Mouse (Mus musculus) kidney, embryonic 16.5 days (tissue): ENCODE measurements around the gene Rgs12. TPM values are rescaled to one million over a fixed set of nuclear protein-coding genes. Genes with fewer than 3 reads are reported as not detected.

Experiments used
- ATAC-seq: fragments of 200-750 bp; cut with Nextera tagmentation; 2 replicates; pipeline ENCODE4 v1.8.0; 2017; ENCODE audit warnings: moderate TSS enrichment; ENCODE audit not compliant: low FRiP score, low TSS enrichment
- H3K27ac ChIP-seq: fragments of 300-500 bp; sonication (generic); 2 replicates; pipeline ENCODE4 v1.5.1; 2014; ENCODE audit warnings: low read length
- H3K27me3 ChIP-seq: fragments of 300-500 bp; sonication (generic); 2 replicates; pipeline ENCODE4 v1.6.1; 2014; ENCODE audit warnings: low read length, control low read depth, mixed read lengths; ENCODE audit not compliant: insufficient read depth
- H3K36me3 ChIP-seq: fragments of 300-500 bp; sonication (generic); 2 replicates; pipeline ENCODE4 v1.6.1; 2014; ENCODE audit warnings: low read length, control low read depth, mixed read lengths; ENCODE audit not compliant: insufficient read depth
- H3K4me1 ChIP-seq: fragments of 300-500 bp; sonication (generic); 2 replicates; pipeline ENCODE4 v1.6.1; 2014; ENCODE audit warnings: low read length, control low read depth, mixed read lengths; ENCODE audit not compliant: insufficient read depth
- H3K4me2 ChIP-seq: fragments of 300-500 bp; sonication (generic); replicated peaks from 2 replicates; pipeline ENCODE4 v1.6.1; 2014; ENCODE audit warnings: low read depth, low read length
- H3K4me3 ChIP-seq: fragments of 300-500 bp; sonication (generic); 2 replicates; pipeline ENCODE4 v1.5.1; 2014; ENCODE audit warnings: mild to moderate bottlenecking, low read length
- H3K9ac ChIP-seq: fragments of 300-500 bp; sonication (generic); replicated peaks from 2 replicates; pipeline ENCODE4 v1.6.1; 2014; ENCODE audit warnings: low read length
- H3K9me3 ChIP-seq: fragments of 300-500 bp; sonication (generic); 2 replicates; pipeline ENCODE4 v1.6.1; 2016; ENCODE audit warnings: low read length, control low read depth
- WGBS: fragments of 180-500 bp; shearing (Covaris S2); extraction: QIAGEN DNeasy Blood & Tissue Kit; methylation state at CpG from one replicate; pipeline ENCODE4 v1.1.7; 2014; 5-methylcytosine and 5-hydroxymethylcytosine counted together
- polyA plus RNA-seq: library from polyadenylated mRNA; unstranded; fragments of >200 nt; fragmentation: Nextera tagmentation; extraction: Ambion mirVana; gene quantifications from 2 replicates; pipeline ENCODE4 v1.2.1, GENCODE M21; 2015

Gene Rgs12
- polyA plus RNA-seq, 1 experiment from 2014 or later, result 32.4 TPM

DNA sequence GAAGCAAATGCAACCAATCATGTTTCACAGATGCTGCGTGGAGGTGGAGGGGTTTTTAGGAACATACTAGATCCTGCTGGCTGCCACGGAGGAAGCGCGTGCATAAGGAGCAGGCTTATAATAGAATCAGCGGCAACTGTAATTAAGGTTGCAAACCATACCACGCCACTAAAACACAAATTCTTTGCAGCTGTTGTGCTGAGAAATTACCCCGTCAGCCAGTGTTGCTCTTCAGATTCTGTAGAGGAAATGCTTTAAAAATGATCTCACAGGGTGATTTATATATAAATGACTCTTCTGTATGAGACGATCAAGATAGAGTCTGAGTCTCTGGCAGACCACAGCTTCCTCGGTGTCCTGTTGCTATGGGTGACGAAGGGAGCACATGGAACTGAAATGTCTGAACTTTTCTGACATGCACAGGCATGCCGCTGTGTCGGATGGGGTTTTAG lies 40.1 kb downstream of the Rgs12 start:
- WGBS, result 62% methylated on average over 12 of the region's 12 CpGs
- Histone ChIP-seq H3K9me3 (no peaks in the 10 kb centered on the region), H3K4me2 (no peak overlapping the region), H3K4me3 (no peak overlapping the region), H3K27ac (no peak overlapping the region), H3K4me1 (0 out of 2 replicates have a peak, but pooled peaks cover 9% of the 10 kb centered on the region), H3K9ac (no peak overlapping the region), H3K27me3 (no peaks in the 10 kb centered on the region), H3K36me3 (peaks cover 6% of the 10 kb centered on the region; the same call in 1 of the 2 replicates)
- ATAC-seq, result no peak

DNA sequence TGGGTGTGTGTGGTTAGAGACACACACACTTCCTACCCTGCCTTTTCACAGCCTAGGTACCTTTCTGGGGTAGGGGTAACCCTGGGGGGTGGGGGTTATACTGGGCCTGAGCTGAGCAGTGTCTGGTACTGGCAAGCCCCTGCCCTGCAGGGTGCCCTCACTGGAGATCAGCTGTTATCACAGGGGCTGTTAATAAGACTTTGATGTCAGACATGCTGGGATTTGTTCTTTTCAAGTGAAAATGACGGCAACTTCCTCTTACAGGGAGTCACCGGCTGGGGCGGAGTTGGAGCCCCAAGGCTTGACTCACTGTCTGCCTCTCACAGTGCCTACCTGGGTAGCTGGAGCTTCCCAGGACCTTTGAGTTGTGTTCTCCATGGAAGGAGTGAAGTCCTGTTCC lies 49.5 kb downstream of the Rgs12 start:
- Histone ChIP-seq H3K27me3 (no peaks in the 10 kb centered on the region), H3K27ac (no peak overlapping the region), H3K4me3 (no peak overlapping the region), H3K4me2 (no peak overlapping the region), H3K9me3 (no peaks in the 10 kb centered on the region), H3K36me3 (0 out of 2 replicates have a peak, but pooled peaks cover 4% of the 10 kb centered on the region), H3K4me1 (peaks cover 11% of the 10 kb centered on the region), H3K9ac (0 out of 2 replicates have a peak overlapping the region, but pooled peaks have one; percentile 6)
- WGBS, result 56% methylated on average over 3 of the region's 3 CpGs
- no peak for ATAC-seq

DNA sequence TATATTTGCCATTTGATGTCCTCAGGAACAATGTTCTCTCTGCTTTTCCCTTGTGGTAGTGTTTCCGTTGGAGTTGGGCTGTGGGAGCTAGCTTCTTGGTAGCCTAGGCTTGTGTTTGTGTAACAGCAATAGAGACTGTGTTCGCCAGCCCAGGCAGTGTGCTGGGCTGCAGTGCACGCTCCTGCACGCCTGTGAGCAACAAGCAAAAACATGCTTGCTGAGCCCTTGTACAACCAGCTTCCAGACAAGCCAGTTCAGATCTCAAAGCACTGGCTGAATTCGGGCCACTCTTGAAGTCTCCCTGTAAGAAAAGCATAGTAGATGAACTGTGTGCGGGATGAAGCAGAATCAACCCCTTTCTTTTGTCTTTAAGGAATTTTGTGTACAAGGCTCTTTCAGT lies 50.0 kb downstream of the Rgs12 start:
- no peak overlapping the region for H3K4me2 ChIP-seq
- H3K27ac ChIP-seq, result no peak overlapping the region
- no peak overlapping the region for H3K9ac ChIP-seq
- peaks cover 17% of the 10 kb centered on the region for H3K4me1 ChIP-seq
- no peak overlapping the region for H3K4me3 ChIP-seq
- WGBS, result 76% methylated on average over 6 of the region's 6 CpGs
- 0 out of 2 replicates have a peak, but pooled peaks cover 4% of the 10 kb centered on the region for H3K36me3 ChIP-seq
- ATAC-seq, result no peak
- no peaks in the 10 kb centered on the region for H3K9me3 ChIP-seq
- H3K27me3 ChIP-seq, result no peaks in the 10 kb centered on the region

DNA sequence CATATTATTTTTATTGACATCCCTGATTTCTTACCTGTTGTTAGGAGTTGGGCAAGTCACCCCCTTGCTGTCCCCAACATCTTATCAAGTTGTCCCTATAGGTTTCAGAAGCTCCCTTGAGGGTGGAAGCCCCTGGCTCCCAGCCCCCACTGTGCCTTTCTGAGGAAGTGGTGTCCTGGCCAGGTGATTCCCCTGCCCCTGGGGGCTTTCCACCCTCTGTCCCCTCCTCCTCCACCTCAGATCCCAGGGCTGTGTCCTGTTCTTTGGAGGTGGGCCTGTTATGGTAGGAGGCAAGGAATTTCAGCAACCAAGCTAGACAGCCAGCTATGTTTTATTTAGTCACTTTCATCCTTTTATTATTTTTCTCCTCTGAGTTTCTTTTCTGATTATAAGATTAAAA lies 51.1 kb downstream of the Rgs12 start:
- Histone ChIP-seq H3K27me3 (no peaks in the 10 kb centered on the region), H3K36me3 (0 out of 2 replicates have a peak, but pooled peaks cover 4% of the 10 kb centered on the region), H3K27ac (no peak overlapping the region), H3K4me2 (no peak overlapping the region), H3K9ac (no peak overlapping the region), H3K9me3 (no peaks in the 10 kb centered on the region), H3K4me1 (peaks cover 22% of the 10 kb centered on the region), H3K4me3 (no peak overlapping the region)
- ATAC-seq, result no peak

DNA sequence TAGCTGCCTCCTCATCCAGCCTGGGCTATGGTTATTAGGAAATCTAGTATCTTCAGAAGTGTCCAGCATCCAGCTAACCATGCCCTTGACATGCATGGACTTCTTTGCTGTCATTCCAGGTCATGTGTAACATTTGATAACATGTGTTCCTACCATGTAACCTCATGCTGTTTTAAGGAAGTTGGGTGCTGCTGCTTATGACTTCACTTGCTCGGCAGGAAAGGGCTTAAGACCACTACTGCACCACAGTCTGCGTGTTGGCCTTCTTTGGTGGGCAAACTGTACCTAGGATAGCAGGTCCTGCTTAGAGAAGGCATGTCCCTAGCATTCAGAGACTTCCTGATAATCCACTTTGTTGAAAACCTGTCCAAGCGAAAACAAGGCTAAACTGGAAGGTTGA lies 51.9 kb downstream of the Rgs12 start:
- no peak overlapping the region for H3K27ac ChIP-seq
- no peak overlapping the region for H3K4me3 ChIP-seq
- H3K4me1 ChIP-seq, result peaks cover 22% of the 10 kb centered on the region
- H3K4me2 ChIP-seq, result no peak overlapping the region
- no peaks in the 10 kb centered on the region for H3K27me3 ChIP-seq
- H3K36me3 ChIP-seq, result 0 out of 2 replicates have a peak, but pooled peaks cover 4% of the 10 kb centered on the region
- no peak for ATAC-seq
- H3K9ac ChIP-seq, result no peak overlapping the region
- WGBS, result 66% methylated on average over 3 of the region's 3 CpGs
- no peaks in the 10 kb centered on the region for H3K9me3 ChIP-seq

DNA sequence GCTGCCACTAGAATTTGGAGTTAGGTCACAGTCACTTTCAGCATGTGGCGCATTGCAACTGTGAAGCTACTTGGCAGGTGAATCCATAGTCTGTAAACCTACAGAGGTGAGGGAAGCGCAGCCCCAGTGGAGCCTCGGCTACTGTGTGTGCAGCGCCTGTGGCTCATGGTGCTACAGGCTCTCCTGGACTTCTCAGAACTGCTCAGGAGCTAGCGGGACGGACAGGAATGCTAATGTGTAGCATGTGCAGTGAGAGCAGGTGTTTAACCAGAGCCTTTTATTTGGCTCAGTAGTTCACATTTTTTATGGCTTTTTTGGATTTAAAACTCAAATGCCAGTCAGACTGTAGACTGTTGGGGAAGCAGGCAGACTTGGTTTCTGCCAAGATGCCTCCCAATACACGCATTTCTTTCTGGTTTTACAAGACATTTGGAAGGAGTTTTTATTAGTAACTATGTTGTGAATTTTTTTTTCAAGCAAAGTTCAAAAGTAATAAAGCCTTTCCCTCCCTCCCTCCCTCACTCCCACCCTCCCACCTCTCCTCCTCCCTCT lies 54.4 kb downstream of the Rgs12 start:
- H3K27me3 ChIP-seq, result no peaks in the 10 kb centered on the region
- 0 out of 2 replicates have a peak, but pooled peaks cover 4% of the 10 kb centered on the region for H3K36me3 ChIP-seq
- 62% methylated on average over 7 of the region's 7 CpGs for WGBS
- H3K27ac ChIP-seq, result peak overlapping the region; percentile 38
- H3K9ac ChIP-seq, result no peak overlapping the region
- H3K4me2 ChIP-seq, result no peak overlapping the region
- ATAC-seq, result peak; percentile 71
- H3K9me3 ChIP-seq, result no peaks in the 10 kb centered on the region
- H3K4me3 ChIP-seq, result no peak overlapping the region
- H3K4me1 ChIP-seq, result peaks cover 22% of the 10 kb centered on the region

DNA sequence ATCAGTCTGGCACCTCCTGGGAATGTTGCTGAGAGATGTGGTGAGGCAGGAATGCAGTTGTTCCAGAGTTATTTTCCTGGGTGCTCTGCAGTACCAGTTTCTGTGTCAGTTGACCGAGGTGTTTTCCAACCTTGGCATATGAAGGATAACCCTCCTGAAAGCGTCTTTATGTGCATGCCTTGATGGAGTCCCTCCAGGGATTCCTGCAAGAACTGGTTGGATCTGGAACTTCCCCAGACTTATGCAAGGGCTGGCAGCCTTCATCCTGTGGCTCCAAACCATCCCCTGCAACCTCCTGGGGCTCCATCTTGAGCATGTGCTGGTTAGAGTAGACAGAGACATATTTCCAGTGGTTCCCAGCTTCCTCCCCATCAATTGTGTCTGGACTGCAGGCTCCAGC lies 55.5 kb downstream of the Rgs12 start:
- H3K4me1 ChIP-seq, result peaks cover 22% of the 10 kb centered on the region
- H3K27me3 ChIP-seq, result no peaks in the 10 kb centered on the region
- no peaks in the 10 kb centered on the region for H3K9me3 ChIP-seq
- WGBS, result 79% methylated on average over 2 of the region's 2 CpGs
- no peak for ATAC-seq
- no peak overlapping the region for H3K27ac ChIP-seq
- 0 out of 2 replicates have a peak, but pooled peaks cover 4% of the 10 kb centered on the region for H3K36me3 ChIP-seq
- no peak overlapping the region for H3K4me3 ChIP-seq
- no peak overlapping the region for H3K9ac ChIP-seq
- no peak overlapping the region for H3K4me2 ChIP-seq

DNA sequence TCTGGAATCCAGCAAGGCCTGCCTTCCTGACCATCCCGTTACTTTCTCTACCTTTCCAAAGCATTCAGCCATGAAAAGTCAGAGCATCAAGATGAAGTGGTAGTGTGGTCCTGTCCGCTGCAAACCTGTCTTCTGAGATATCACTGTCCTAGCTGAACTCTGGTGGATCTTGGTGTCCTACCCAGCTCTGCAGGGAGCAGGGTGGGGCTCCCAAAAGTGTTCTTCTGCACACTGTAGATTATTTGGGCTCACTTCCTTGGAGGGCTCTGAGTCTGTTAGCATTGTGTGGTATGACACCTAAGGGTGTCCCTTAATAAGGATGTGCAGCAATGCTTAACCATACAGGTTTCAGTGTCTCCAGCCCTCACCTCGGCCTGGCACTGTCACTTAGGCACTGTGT lies 56.4 kb downstream of the Rgs12 start:
- Histone ChIP-seq H3K27ac (no peak overlapping the region), H3K4me1 (peaks cover 22% of the 10 kb centered on the region), H3K4me3 (no peak overlapping the region), H3K9me3 (no peaks in the 10 kb centered on the region), H3K9ac (no peak overlapping the region), H3K4me2 (no peak overlapping the region), H3K27me3 (no peaks in the 10 kb centered on the region), H3K36me3 (0 out of 2 replicates have a peak, but pooled peaks cover 4% of the 10 kb centered on the region)
- WGBS, result 88% methylated on average over 3 of the region's 3 CpGs
- no peak for ATAC-seq

DNA sequence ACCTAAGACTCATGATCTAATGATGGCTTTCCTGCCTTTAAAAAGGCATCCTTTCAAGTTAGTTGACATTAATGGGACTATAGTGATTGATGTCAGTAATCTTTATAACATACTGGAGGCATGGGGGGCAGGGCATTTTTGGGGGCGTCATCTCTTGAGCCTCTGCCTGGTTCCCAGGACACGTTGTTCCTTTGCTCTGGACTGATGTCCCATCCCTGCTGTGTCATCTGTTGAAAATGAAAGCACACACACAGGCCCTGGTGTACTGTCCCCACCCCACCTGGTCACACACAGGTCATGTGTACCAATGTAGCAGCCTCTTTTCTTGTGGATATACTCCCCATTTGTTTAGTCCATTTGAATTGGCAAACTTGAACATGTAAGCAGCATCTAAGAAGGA lies 57.4 kb downstream of the Rgs12 start:
- H3K27me3 ChIP-seq, result no peaks in the 10 kb centered on the region
- no peak overlapping the region for H3K9ac ChIP-seq
- peaks cover 22% of the 10 kb centered on the region for H3K4me1 ChIP-seq
- no peak overlapping the region for H3K4me2 ChIP-seq
- H3K9me3 ChIP-seq, result no peaks in the 10 kb centered on the region
- 68% methylated on average over 2 of the region's 2 CpGs for WGBS
- H3K4me3 ChIP-seq, result no peak overlapping the region
- H3K27ac ChIP-seq, result no peak overlapping the region
- H3K36me3 ChIP-seq, result no peaks in the 10 kb centered on the region
- no peak for ATAC-seq

DNA sequence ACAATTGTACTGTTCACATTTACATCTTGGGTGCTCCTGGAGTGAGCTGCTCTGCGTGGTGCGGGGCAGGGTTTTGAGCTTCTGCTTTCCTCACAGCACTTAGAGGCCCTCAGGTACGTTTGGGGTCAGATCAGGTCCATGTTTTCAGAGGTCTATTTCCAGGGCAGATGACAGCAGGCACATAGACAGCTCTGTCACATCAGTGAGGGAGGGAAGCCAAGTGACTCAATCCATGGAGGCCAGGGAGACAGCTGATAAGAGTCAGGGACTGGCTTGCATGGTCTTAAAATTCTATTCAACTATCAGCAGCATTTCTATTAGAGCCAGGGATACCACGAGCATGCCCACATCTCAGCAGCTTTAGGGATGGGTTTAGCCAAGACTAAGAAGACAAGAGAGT lies 59.9 kb downstream of the Rgs12 start:
- Histone ChIP-seq H3K36me3 (no peaks in the 10 kb centered on the region), H3K4me1 (peaks cover 6% of the 10 kb centered on the region), H3K27me3 (no peaks in the 10 kb centered on the region), H3K9me3 (no peaks in the 10 kb centered on the region), H3K9ac (no peak overlapping the region), H3K4me2 (no peak overlapping the region), H3K4me3 (no peak overlapping the region), H3K27ac (no peak overlapping the region)
- no peak for ATAC-seq
- 95% methylated on average over 4 of the region's 4 CpGs for WGBS
